Mouse (Mus musculus) olfactory bulb, adult 2 months (tissue): ENCODE results near the gene Iqub. TPM values are rescaled to one million over a fixed set of nuclear protein-coding genes. Genes with fewer than 3 reads are reported as not detected.

Source experiments
- H3K27ac ChIP-seq: fragments of 200-500 bp; 2 replicates; pipeline ENCODE4 v1.5.1; 2012; ENCODE audit warnings: low read depth, low read length; ENCODE audit not compliant: insufficient read depth
- H3K4me1 ChIP-seq: fragments of 200-500 bp; 2 replicates; pipeline ENCODE4 v1.6.1; 2012; ENCODE audit warnings: low read length; ENCODE audit not compliant: control insufficient read depth, insufficient read depth
- H3K4me3 ChIP-seq: fragments of 200-500 bp; 2 replicates; pipeline ENCODE4 v1.5.1; 2012; ENCODE audit warnings: mild to moderate bottlenecking, low read depth, low read length, moderate library complexity; ENCODE audit not compliant: insufficient read depth
- CTCF ChIP-seq: fragments of 200-500 bp; IDR thresholded peaks from 2 replicates; pipeline ENCODE4 v1.5.1; 2012; ENCODE audit warnings: low read depth, mild to moderate bottlenecking, low read length, moderate library complexity; ENCODE audit not compliant: insufficient read depth
- POLR2A ChIP-seq: fragments of 200-500 bp; IDR thresholded peaks from 2 replicates; pipeline ENCODE4 v1.6.1; 2012; ENCODE audit warnings: mild to moderate bottlenecking, low read depth, low read length, moderate library complexity; ENCODE audit not compliant: insufficient read depth
- WGBS: fragments of 180-500 bp; shearing (Covaris S2); methylation state at CpG from one replicate; pipeline ENCODE4 v1.1.7; 2018; 5-methylcytosine and 5-hydroxymethylcytosine counted together
- polyA plus RNA-seq: library from polyadenylated mRNA; stranded (reverse); fragments of >200 nt; gene quantifications from 2 replicates; pipeline ENCODE4 v1.2.4, GENCODE M21; 2012; ENCODE audit warnings: low replicate concordance; ENCODE audit not compliant: missing spikeins, insufficient read depth, insufficient read length

Iqub gene
- polyA plus RNA-seq, 1 experiment = not detected

- Histone ChIP-seq H3K4me3 (no peak overlapping the region), H3K27ac (no peak overlapping the region), H3K4me1 (no peaks in the 10 kb centered on the region)
- no peak for TF ChIP-seq CTCF
- no peak for TF ChIP-seq POLR2A
- WGBS = 93% methylated on average over 11 of the region's 11 CpGs
Observed at GRCm38 (mm10) chr6:24416056-24416455, 98.8 kb downstream of the Iqub start.

DNA sequence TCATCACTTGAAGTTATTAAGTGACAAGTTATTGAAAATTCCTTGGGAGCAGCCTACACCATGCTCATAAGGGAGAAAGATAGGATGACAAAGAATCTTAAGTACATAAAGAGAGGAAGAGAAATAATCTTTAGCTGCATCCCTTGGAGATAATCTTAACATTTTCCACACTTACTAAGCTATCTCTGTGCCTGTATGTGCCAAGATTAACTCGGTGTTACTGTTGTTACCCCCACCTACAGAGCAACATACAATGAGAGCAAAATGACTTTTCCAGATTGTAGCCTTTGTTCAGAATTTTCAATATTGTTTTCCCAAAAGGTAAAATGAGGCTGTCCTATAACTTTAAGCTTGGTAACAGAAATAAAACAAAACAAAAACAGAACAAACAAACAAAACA lies 99.4 kb downstream of the Iqub start:
- 65% methylated on average over 1 of the region's 1 CpGs for WGBS
- TF ChIP-seq POLR2A = no peak
- no peak for TF ChIP-seq CTCF
- Histone ChIP-seq H3K4me3 (no peak overlapping the region), H3K4me1 (no peaks in the 10 kb centered on the region), H3K27ac (no peak overlapping the region)

- no peak overlapping the region for H3K4me3 ChIP-seq
- peaks cover 7% of the 10 kb centered on the region for H3K4me1 ChIP-seq
- TF ChIP-seq CTCF = no peak
- no peak for TF ChIP-seq POLR2A
- H3K27ac ChIP-seq = no peak overlapping the region
- WGBS = 38% methylated on average over 11 of the region's 11 CpGs
Observed at GRCm38 (mm10) chr6:24408573-24409427, 106.1 kb downstream of the Iqub start.

DNA sequence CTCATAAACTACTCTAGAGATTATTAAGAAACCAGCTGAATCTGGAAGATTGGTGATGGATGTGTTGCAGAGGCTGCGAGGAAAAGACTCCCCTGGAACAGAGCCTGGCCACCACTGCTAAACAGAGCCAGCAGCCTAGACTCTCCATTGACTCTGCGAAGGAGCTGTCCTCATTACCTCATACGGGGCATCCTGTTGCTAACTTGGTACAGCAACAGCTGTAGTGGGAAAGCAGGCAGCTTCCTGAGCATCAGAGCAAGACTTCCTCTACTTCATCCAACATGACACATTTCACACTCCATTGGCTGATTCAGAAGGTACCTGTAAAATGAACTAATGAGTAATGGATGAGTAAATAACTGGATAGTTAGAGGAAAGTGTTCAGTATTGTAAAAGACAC lies 107.1 kb downstream of the Iqub start:
- 64% methylated on average over 3 of the region's 3 CpGs for WGBS
- no peak overlapping the region for H3K27ac ChIP-seq
- TF ChIP-seq CTCF = no peak
- TF ChIP-seq POLR2A = no peak

GRCm38 (mm10) chr6:24397237-24397647 lies 117.6 kb downstream of the Iqub start:
- Histone ChIP-seq H3K4me3 (no peak overlapping the region), H3K27ac (no peak overlapping the region), H3K4me1 (no peaks in the 10 kb centered on the region)
- 93% methylated on average over 4 of the region's 4 CpGs for WGBS
- TF ChIP-seq POLR2A (no peak), CTCF (no peak)

More for the DNA sequence above, 107.1 kb downstream of the Iqub start:
- Histone ChIP-seq H3K4me1 (peaks cover 7% of the 10 kb centered on the region), H3K4me3 (no peak overlapping the region)

Other genes with a start within 250 kb of the Iqub start
- not detected in 2 replicates for gene Ndufa5, start 12.9 kb upstream of the Iqub start, polyA plus RNA-seq
- not detected in 2 replicates for gene Asb15, start 13.1 kb upstream of the Iqub start, polyA plus RNA-seq
- gene Lmod2, start 82.7 kb upstream of the Iqub start, polyA plus RNA-seq = not detected in 2 replicates
- not detected in 2 replicates for gene Wasl, start 149.9 kb upstream of the Iqub start, polyA plus RNA-seq
- not detected in 2 replicates for gene Hyal6, start 218.2 kb upstream of the Iqub start, polyA plus RNA-seq
- not detected in 2 replicates for gene Hyal4, start 233.3 kb upstream of the Iqub start, polyA plus RNA-seq